Mouse (Mus musculus) lung, postnatal 14 days (tissue): ENCODE results near the gene Plxnb2.

Experiments
- DNase-seq: peaks from one replicate; pipeline ENCODE4 v3.0.0; 2021

The Plxnb2 gene

DNA sequence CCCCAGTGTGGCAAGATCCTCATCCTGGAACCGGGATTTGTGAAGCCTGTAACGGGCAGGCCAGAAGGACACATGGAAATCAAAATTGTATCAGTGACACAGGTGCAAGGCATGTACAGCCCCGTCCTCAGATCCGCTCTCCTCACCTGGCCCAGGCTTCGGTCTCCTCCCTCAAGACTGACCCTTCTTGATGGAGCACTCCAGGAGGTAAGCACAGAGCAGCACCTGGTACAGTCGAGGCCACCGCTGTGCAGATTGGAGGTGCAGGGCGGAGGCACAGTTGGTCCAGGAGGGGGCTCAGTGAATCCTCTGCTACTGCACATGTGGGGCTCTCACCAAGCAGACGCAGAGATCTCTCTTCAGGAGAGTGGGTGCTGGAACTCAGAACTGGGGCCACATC, 55.2 kb downstream of the Plxnb2 start:
- DNase-seq, result no peak

DNA sequence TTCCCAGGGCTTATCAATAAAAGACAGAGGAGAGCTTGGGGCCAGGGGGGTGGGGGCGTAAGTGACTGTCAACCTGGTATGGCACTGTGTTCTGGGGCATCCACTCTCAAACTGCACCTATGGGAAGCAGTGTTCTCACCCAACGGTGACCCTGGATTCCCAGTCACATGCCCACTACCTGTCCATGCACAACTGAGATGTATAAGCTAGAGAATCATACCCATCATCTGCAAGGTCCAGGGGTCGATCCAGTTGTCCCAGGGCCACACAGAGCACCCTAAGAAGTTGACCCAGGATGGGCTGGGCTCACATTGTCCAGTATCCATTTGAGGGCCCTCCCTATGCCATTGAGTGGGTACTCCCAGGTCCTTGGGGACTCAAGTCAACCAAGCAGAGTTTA, 56.3 kb downstream of the Plxnb2 start:
- DNase-seq, result no peak

DNA sequence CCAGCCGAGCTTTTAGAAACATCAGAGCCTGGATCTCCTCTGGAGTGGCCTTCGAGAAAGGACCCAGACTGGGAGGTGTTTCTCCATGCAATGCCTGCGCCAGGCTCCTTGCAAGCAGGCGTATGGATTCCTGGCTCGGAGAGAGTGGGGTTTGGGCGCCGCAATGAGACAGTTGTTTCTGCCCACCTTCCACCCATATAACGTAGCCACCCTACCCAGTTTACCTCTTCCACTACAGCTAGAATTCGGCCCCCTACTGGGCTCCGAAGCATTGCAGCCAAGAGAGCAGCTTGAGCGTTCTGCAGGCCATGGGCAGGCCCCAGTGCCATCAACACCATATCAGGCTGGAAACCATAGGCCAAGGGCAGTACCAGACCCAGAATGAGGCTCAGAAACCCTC, 57.0 kb downstream of the Plxnb2 start:
- DNase-seq, result no peak

GRCm38 (mm10) chr15:89122649-89123366, 57.8 kb downstream of the Plxnb2 start, which contains the start of gene Tubgcp6:
Gene Tubgcp6, minus strand, starts transcription at chr15:89123112.
- DNase-seq, result peak; percentile 95

DNA sequence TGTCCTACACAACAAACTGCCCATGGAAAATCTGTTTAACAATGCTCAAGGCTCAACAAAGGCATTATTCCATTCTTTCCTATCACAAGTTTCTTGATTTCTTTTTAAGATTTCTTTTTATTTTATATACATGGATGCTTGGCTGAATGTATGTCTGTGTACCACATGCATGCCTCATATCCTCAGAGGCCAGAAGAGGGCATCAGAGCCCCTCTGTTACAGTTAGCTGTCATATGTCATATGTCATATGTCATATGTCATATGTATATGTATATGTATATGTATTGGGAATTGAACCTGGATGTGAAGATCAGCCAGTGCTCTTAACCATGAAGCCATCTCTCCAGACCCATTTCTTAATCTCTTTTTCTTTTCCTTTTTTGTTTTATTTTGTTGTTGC, 62.6 kb downstream of the Plxnb2 start:
- peak; percentile 19 for DNase-seq

DNA sequence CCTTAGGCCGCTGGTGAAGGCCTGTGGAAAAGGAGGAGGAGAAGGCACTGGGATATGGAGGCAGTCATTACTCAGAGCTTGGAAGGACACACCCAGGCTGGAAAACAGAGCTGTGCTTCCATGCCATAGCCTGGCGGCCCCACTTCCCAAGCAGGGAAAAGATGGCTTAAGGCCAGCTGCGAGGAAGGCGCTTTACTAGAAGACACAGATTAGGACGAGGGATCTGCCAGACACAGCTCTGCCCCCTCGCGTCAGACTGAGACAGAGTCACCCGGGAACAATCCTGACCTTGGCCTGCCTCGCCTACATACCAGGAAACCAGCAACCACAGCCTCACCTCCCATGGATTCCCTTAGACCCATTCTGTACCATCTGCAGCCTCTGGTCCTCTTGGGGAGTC, 70.4 kb downstream of the Plxnb2 start:
- DNase-seq, result no peak

DNA sequence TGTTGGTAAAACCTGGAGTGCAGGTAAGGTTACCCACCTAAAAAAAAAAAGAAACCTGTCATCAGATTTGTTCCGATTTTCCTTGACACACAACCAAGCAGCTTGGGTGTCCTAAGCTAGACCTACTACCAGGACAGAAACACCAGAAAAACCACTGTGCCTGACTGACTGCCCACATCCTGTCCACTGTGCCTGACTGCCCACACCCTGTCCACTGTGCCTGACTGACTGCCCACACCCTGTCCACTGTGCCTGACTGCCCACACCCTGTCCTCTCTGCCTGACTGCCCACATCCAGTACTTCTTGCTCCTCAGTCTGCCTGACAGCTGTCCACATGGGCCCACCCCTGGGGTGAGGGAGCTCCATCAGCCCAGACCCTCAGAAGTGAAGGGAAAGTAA, 73.6 kb downstream of the Plxnb2 start:
- no peak for DNase-seq

DNA sequence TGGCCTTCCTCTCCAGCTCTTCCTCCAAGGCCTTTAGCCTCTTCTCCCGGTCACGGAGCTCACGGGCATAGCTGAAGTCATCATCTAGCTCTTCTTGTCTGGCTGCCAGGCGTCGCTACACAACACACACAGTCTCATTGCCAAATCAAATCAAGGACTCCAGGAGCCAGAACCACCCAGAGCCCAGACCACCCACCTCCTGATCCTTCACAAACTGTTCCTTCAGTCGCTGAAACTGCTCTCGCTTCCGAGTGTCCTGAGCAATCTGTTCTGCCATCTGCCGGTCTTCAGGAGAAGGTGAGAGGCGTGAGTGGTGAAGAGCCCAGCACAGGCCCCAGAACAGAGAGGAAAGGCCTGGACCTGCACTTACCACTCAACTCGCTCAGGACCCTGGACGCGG, 74.5 kb downstream of the Plxnb2 start:
- DNase-seq, result no peak
